Mouse (Mus musculus) heart, adult 2 months (tissue): ENCODE measurements around the gene Hes5.

ENCODE experiments used
- CTCF ChIP-seq: fragments of 200-600 bp; IDR thresholded peaks from 2 replicates; pipeline ENCODE4 v1.8.1; 2022; ENCODE audit warnings: antibody characterized with exemption, mild to moderate bottlenecking, moderate library complexity
- POLR2A ChIP-seq: fragments of 200-500 bp; IDR thresholded peaks from 2 replicates; pipeline ENCODE4 v1.6.1; 2011; ENCODE audit warnings: mild to moderate bottlenecking, low read depth, low read length, control low read depth; ENCODE audit not compliant: insufficient read depth

DNA sequence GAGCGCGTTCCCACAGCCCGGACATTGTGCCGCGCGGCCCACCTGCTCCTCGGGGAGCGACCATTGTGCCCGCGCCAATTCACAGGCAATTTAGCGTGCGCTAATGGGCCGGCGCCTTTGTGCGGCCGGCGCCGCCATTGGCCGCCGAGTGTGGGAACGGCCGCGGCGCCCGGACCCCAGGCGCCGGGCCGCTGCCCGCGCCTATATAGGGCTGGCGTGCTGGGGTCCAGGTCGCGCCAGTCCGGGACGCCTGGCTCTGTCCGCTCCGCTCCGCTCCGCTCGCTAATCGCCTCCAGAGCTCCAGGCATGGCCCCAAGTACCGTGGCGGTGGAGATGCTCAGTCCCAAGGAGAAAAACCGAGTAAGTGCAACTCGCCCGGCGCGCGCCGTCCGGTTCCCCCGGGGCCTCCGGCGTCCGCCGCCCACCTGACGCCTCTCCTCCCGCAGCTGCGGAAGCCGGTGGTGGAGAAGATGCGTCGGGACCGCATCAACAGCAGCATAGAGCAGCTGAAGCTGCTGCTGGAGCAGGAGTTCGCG lies at the start of gene Hes5:
- TF ChIP-seq POLR2A (no peak), CTCF (no peak)
